Mouse (Mus musculus) C2C12 (cell line): ENCODE measurements around the gene Tnks1bp1. TPM values are rescaled to one million over a fixed set of nuclear protein-coding genes. Genes with fewer than 3 reads are reported as not detected.

Experiments used
- H3K27me3 ChIP-seq: one replicate; pipeline ENCODE4 v1.6.1; 2011; ENCODE audit not compliant: control insufficient read depth, insufficient read depth, insufficient read length
- H3K36me3 ChIP-seq: one replicate; pipeline ENCODE4 v1.6.1; 2011; ENCODE audit not compliant: control insufficient read depth, insufficient read depth
- H3K4me3 ChIP-seq: one replicate; pipeline ENCODE4 v1.5.1; 2011; ENCODE audit warnings: mild to moderate bottlenecking, control low read depth; ENCODE audit not compliant: poor library complexity, insufficient read depth, severe bottlenecking
- H3K79me2 ChIP-seq: one replicate; pipeline ENCODE4 v1.6.1; 2011; ENCODE audit not compliant: control insufficient read depth, insufficient read depth
- H3K79me3 ChIP-seq: one replicate; pipeline ENCODE4 v1.6.1; 2011; ENCODE audit warnings: low read depth, control low read depth
- H3ac ChIP-seq: one replicate; pipeline ENCODE3; 2011; ENCODE audit warnings: low read depth; ENCODE audit not compliant: control insufficient read depth, insufficient read length
- CEBPB ChIP-seq: IDR thresholded peaks from one replicate; pipeline ENCODE4 v1.6.1; 2011; ENCODE audit warnings: low read depth, mild to moderate bottlenecking, control low read depth, moderate library complexity
- CTCF ChIP-seq: IDR thresholded peaks from one replicate; pipeline ENCODE4 v1.5.1; 2011; ENCODE audit not compliant: control insufficient read depth, insufficient read depth, insufficient read length
- FOSL1 ChIP-seq: IDR thresholded peaks from one replicate; pipeline ENCODE4 v1.8.0; 2011; ENCODE audit warnings: mild to moderate bottlenecking, low read length; ENCODE audit not compliant: poor library complexity, insufficient read depth, severe bottlenecking
- MAX ChIP-seq: IDR thresholded peaks from one replicate; pipeline ENCODE4 v1.6.1; 2011; ENCODE audit warnings: mild to moderate bottlenecking, control low read depth
- MYOD1 ChIP-seq: IDR thresholded peaks from one replicate; pipeline ENCODE4 v1.6.1; 2011; ENCODE audit warnings: low read depth; ENCODE audit not compliant: control insufficient read depth, insufficient read length
- MYOG ChIP-seq: IDR thresholded peaks from one replicate; pipeline ENCODE4 v1.6.1; 2011; ENCODE audit not compliant: control insufficient read depth, insufficient read length; ENCODE audit errors: extremely low read depth
- USF1 ChIP-seq: IDR thresholded peaks from one replicate; pipeline ENCODE4 v1.6.1; 2011; ENCODE audit warnings: low read depth, mild to moderate bottlenecking, control low read depth, moderate library complexity
- polyA plus RNA-seq: library from polyadenylated mRNA; unstranded; fragments of >200 nt; fragmentation: generic; extraction: Trizol; gene quantifications from one replicate; pipeline ENCODE4 v1.2.1, GENCODE M21; 2012; ENCODE audit warnings: missing spikeins

Tnks1bp1 gene
- polyA plus RNA-seq, 1 experiment = 58.6 TPM

DNA sequence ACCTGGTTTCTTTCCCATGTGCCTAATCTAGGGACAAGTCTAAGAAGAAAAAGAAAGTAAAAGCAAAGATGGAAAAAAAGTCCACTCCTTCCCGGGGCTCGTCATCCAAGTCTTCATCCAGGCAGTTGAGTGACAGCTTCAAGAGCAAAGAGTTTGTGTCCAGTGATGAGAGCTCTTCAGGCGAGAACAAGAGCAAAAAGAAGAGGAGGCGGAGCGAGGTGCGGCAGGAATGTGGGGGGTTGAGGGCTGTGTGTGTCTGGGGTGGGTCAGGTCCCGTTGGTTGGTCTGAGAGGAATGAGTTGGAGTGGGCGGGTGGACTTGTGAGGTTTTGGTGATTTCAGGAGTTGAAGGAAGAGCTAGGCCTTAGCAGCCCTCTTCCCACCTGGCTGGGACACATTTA is 1.6 kb upstream of the Tnks1bp1 start:
- Histone ChIP-seq H3K4me3 (no peak overlapping the region), H3ac (peak overlapping the region; percentile 18), H3K36me3 (peaks cover 60% of the 10 kb centered on the region), H3K27me3 (no peaks in the 10 kb centered on the region), H3K79me3 (peaks cover 13% of the 10 kb centered on the region), H3K79me2 (peaks cover 23% of the 10 kb centered on the region)
- TF ChIP-seq FOSL1 (no peak), CTCF (no peak), CEBPB (no peak), MYOD1 (no peak), MYOG (no peak), USF1 (no peak), MAX (no peak)

DNA sequence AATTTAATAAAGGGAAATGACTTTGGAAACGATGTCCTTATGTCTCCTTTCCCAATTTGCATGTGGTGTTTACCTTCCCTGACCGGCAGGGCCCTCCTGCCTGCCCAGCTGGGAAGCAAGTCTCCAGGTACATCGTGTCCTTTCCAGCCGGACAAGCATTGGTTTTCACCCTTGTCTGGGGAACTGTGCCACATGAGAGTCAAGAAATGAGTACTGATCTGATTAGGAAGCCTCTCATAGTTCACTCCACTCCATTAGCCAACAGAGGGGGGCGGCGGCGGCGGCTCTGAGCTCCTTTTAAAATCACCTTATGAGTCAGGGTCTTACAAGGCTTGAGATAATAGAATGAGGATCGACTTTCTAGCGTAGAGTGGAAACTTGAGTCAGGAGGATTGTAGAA is 741 bp upstream of the Tnks1bp1 start:
- Histone ChIP-seq H3K27me3 (no peaks in the 10 kb centered on the region), H3K4me3 (no peak overlapping the region), H3K36me3 (peaks cover 57% of the 10 kb centered on the region), H3ac (peak overlapping the region; percentile 16), H3K79me2 (peaks cover 25% of the 10 kb centered on the region), H3K79me3 (peaks cover 19% of the 10 kb centered on the region)
- TF ChIP-seq CTCF = no peak
- TF ChIP-seq USF1 = no peak
- no peak for TF ChIP-seq MAX
- no peak for TF ChIP-seq CEBPB
- TF ChIP-seq FOSL1 = no peak

DNA sequence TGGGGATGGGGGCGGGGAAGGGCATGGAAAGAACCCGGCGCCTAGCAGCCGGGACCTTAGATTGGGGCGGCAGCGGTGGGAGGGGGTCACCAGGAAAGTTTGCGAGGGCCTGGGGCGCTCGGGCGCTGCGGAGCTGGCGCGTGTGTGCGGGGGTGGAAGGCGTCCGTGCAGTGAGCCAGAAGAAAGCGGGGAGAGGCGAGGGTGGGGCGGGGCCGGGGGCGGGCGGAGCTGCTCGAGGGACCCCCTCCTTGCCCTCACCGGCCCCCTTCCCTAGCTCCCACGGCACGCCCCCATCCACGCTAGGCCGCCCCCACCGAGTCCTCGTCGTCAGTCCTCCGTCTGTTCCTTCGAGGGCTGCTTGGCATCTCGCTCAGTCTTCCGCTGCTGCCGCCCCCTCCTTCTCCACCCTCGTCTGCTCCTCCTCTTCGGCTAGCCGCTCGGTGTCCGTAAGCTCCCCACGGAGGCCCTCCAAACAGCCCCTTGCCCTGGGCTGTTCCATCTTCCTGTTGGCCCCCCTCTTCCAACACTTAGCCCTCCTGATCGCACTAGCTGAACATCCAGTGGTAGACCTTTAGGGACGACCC is 438 bp downstream of the Tnks1bp1 start:
- peaks cover 26% of the 10 kb centered on the region for H3K79me3 ChIP-seq
- peaks cover 54% of the 10 kb centered on the region for H3K36me3 ChIP-seq
- H3ac ChIP-seq = peak overlapping the region; percentile 73
- TF ChIP-seq MYOG = no peak
- TF ChIP-seq MAX = no peak
- no peak for TF ChIP-seq CTCF
- TF ChIP-seq FOSL1 = no peak
- no peak for TF ChIP-seq MYOD1
- H3K79me2 ChIP-seq = peaks cover 37% of the 10 kb centered on the region
- H3K4me3 ChIP-seq = peak overlapping the region; percentile 44
- no peaks in the 10 kb centered on the region for H3K27me3 ChIP-seq

DNA sequence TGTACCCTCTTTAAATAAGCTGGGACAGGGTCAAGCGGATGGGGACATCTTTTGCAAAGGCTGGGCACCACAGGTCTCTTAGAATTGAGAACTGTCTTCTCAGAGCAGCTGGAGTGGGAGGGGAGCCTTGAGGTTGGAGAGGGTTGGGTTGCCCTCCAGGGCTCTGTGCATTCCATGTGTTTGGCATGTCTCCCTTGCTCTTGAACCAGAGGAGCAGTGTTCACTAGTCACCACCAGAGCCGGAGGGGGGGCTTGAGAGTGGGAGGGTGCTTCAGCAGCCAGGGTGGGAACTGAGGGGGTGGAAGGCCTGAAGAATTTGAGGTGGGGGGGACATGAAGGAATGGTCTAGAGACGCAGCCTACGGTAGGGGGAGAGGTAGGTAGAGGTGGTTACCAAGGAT is 1.5 kb downstream of the Tnks1bp1 start:
- Histone ChIP-seq H3ac (no peak overlapping the region), H3K4me3 (no peak overlapping the region), H3K27me3 (no peaks in the 10 kb centered on the region), H3K36me3 (peaks cover 54% of the 10 kb centered on the region), H3K79me3 (peaks cover 30% of the 10 kb centered on the region), H3K79me2 (peaks cover 47% of the 10 kb centered on the region)
- TF ChIP-seq FOSL1 (no peak), MYOD1 (no peak), CEBPB (no peak), MAX (no peak), MYOG (no peak), USF1 (no peak), CTCF (no peak)

DNA sequence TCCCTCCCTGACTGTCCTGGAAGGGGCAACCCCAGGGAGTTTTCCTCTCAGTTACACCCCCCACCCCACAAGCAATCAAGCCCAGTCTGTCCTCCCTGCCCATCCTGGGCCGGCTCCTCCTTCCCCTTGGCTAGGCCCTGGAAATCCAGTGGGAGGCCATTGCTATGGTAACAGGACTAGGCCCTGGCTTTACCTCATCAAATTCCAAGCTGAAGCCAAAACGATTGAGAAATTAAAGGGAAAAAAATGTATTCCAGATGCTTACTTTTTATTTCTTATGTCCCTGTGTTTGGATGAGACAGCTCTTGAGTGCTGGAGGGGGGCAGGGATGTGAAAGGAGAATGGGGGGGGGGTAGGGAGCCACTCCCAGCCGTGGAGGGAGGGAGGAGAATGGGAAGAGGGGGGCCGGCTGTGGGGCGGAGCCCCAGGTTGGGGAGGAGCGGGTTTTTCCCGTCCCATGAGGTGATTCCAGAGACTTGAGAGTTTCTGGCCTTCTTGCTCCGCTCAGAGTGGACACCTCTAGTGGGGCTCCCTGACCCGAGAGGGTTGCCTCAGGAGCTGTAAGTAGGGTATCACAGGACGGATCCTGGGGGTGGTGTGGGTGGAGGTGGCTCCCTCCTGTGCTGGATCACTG is 2.3 kb downstream of the Tnks1bp1 start:
- Histone ChIP-seq H3K79me3 (peaks cover 33% of the 10 kb centered on the region), H3K27me3 (no peaks in the 10 kb centered on the region), H3K4me3 (peak overlapping the region; percentile 78), H3K36me3 (peaks cover 53% of the 10 kb centered on the region), H3K79me2 (peaks cover 53% of the 10 kb centered on the region), H3ac (peak overlapping the region; percentile 87)
- TF ChIP-seq FOSL1 = no peak
- no peak for TF ChIP-seq MAX
- peak; percentile 45 for TF ChIP-seq CEBPB

DNA sequence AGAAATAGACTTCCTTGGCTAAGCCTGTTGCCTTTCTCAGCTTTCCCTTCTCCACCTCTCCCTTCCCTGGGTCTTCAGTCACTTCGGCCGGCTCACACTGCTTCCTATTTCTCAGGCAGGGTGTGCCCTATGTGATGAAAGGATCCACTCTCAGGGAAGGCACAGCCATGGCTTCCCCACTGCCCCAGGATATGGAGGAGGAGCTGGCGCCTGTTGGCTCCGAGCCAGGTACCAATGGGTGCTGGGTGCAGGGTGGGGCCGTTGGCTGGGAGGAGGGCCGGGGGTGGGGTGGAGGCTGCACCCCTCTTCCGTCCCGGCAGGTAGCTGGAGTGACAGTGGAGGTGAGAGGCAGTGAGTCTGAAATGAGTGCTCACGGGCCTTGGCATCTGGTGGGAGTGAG is 2.9 kb downstream of the Tnks1bp1 start:
- Histone ChIP-seq H3ac (peak overlapping the region; percentile 87), H3K79me3 (peaks cover 36% of the 10 kb centered on the region), H3K4me3 (peak overlapping the region; percentile 78), H3K27me3 (no peaks in the 10 kb centered on the region), H3K36me3 (peaks cover 53% of the 10 kb centered on the region), H3K79me2 (peaks cover 58% of the 10 kb centered on the region)
- TF ChIP-seq USF1 (no peak), MYOG (no peak), CEBPB (no peak), MYOD1 (no peak)
